Mouse (Mus musculus): Measurements from ENCODE around the gene Bcl2l12. TPM values are rescaled to one million over a fixed set of nuclear protein-coding genes. Genes with fewer than 3 reads are reported as not detected.
A peak's percentile ranks its signal among the peaks of the same experiment; 100 is the strongest.

The Bcl2l12 gene
- polyA plus RNA-seq, 1 experiment: 13.3 TPM

DNA sequence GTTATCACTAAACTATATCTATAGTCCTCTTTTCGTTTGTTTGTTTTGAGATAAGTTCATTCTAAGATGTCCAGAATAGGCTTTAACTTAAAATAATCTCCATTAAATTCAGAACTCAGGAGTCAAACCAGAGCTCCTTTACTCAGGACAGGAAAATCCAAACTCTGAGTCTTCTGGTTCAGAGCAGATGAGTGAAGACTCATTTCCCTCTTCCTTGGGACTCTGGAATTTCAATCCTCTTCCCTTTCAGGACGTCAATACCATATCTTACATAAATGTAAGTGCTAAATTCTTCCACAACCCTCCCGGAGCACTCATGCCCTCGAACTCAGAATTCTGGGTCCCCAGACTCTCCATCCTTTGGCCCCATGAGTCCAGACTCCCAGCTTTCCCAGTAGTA, 18.2 kb upstream of the Bcl2l12 start:
- Histone ChIP-seq H3K27me3 (ENCODE audit: control insufficient read depth, insufficient read depth, insufficient read length) (no peaks in the 10 kb centered on the region), H3K36me3 (ENCODE audit: control insufficient read depth, insufficient read depth) (peaks cover 10% of the 10 kb centered on the region), H3K79me2 (ENCODE audit: control insufficient read depth, insufficient read depth) (peaks cover 30% of the 10 kb centered on the region), H3K4me3 (peak overlapping the region; percentile 71), H3K4me2 (ENCODE audit: low read depth) (peak overlapping the region; percentile 100), H3ac (ENCODE audit: control insufficient read depth, insufficient read length) (no peak overlapping the region)
- TF ChIP-seq POLR2A (IDR thresholded peaks at IDR 0.05; ENCODE audit: insufficient read length, low read depth) (no peak), SRF (IDR thresholded peaks at IDR 0.05; ENCODE audit: control insufficient read depth, insufficient read length, low read depth) (no peak), MYOD1 (IDR thresholded peaks at IDR 0.05; ENCODE audit: control insufficient read depth in 1 of 3, insufficient read length in 2 of 3, low read depth in 2 of 3) (no peak), USF1 (IDR thresholded peaks at IDR 0.05; ENCODE audit: low read depth) (no peak), CEBPB (IDR thresholded peaks at IDR 0.05; ENCODE audit: insufficient read depth, poor library complexity, severe bottlenecking) (no peak), TCF12 (IDR thresholded peaks at IDR 0.05; ENCODE audit: insufficient read depth, poor library complexity, severe bottlenecking) (no peak), POLR2AphosphoS2 (IDR thresholded peaks at IDR 0.05; ENCODE audit: insufficient read length, low read depth) (no peak), E2F4 (IDR thresholded peaks at IDR 0.05; ENCODE audit: insufficient read depth) (no peak), REST (IDR thresholded peaks at IDR 0.05; ENCODE audit: insufficient read depth, insufficient read length) (no peak), TCF3 (IDR thresholded peaks at IDR 0.05; ENCODE audit: insufficient read length, low read depth) (no peak), MYOG (IDR thresholded peaks at IDR 0.05; ENCODE audit: control insufficient read depth in 1 of 3, insufficient read depth in 1 of 3, insufficient read length in 2 of 3, low read depth in 2 of 3) (no peak), MAX (IDR thresholded peaks at IDR 0.05; ENCODE audit: low read depth) (no peak)

DNA sequence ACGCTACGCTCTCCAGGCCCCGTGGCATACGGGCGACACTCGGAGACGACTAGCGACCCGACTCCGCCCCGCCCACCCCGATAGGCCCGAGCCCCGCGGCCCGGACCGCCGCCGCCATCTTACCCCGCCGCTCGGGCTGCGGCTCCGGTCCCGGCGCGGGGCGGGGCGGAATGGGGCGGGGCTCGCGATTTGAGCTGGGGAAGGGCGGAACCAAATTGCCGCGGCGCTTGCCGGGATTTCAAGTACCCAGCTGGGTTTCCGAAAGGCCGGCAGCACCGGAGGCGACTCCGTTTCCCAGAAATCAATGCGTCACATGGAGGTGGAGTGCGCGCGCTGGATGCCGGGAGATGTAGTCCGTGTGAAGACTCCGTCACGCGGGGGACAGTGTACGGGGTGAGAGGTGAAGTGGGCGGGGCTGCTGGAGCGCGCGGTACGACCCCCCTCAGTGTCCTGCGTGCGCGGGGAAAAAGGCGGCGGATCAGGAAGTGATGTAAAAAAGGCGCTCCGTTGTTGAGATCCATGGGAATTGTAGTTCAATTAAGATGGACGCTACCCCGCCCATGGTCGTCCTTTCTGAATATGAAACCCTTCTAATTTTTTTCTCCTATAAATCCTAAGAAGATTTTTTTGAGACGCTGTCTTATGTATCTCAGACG, 17.6 kb upstream of the Bcl2l12 start, which contains the start of gene Scaf1:
Scaf1 (minus strand) TSS at position 407 of the 656 bp plus-strand sequence.
- H3K79me2 ChIP-seq (ENCODE audit: control insufficient read depth, insufficient read depth): peaks cover 32% of the 10 kb centered on the region
- peak; percentile 81 for TF ChIP-seq POLR2AphosphoS2 (IDR thresholded peaks at IDR 0.05; ENCODE audit: insufficient read length, low read depth)
- no peak for TF ChIP-seq TCF12 (IDR thresholded peaks at IDR 0.05; ENCODE audit: insufficient read depth, poor library complexity, severe bottlenecking)
- TF ChIP-seq E2F4 (IDR thresholded peaks at IDR 0.05; ENCODE audit: insufficient read depth): peak; percentile 52
- no peak for TF ChIP-seq CEBPB (IDR thresholded peaks at IDR 0.05; ENCODE audit: insufficient read depth, poor library complexity, severe bottlenecking)
- TF ChIP-seq USF1 (IDR thresholded peaks at IDR 0.05; ENCODE audit: low read depth): peak; percentile 89
- TF ChIP-seq MAX (IDR thresholded peaks at IDR 0.05; ENCODE audit: low read depth): no peak
- TF ChIP-seq POLR2A (IDR thresholded peaks at IDR 0.05; ENCODE audit: insufficient read length, low read depth): no peak
- no peak for TF ChIP-seq MYOD1 (IDR thresholded peaks at IDR 0.05; ENCODE audit: control insufficient read depth in 1 of 3, insufficient read length in 2 of 3, low read depth in 2 of 3)
- TF ChIP-seq REST (IDR thresholded peaks at IDR 0.05; ENCODE audit: insufficient read depth, insufficient read length): no peak
- no peak for TF ChIP-seq MYOG (IDR thresholded peaks at IDR 0.05; ENCODE audit: control insufficient read depth in 1 of 3, insufficient read depth in 1 of 3, insufficient read length in 2 of 3, low read depth in 2 of 3)
- TF ChIP-seq SRF (IDR thresholded peaks at IDR 0.05; ENCODE audit: control insufficient read depth, insufficient read length, low read depth): peak; percentile 29
- no peak for TF ChIP-seq TCF3 (IDR thresholded peaks at IDR 0.05; ENCODE audit: insufficient read length, low read depth)
- H3ac ChIP-seq (ENCODE audit: control insufficient read depth, insufficient read length): peak within 1 kb of the TSS; percentile 93
- H3K4me2 ChIP-seq (ENCODE audit: low read depth): peak within 1 kb of the TSS; percentile 100
- H3K36me3 ChIP-seq (ENCODE audit: control insufficient read depth, insufficient read depth): peaks cover 12% of the 10 kb centered on the region
- no peaks in the 10 kb centered on the region for H3K27me3 ChIP-seq (ENCODE audit: control insufficient read depth, insufficient read depth, insufficient read length)
- peak within 1 kb of the TSS; percentile 71 for H3K4me3 ChIP-seq

DNA sequence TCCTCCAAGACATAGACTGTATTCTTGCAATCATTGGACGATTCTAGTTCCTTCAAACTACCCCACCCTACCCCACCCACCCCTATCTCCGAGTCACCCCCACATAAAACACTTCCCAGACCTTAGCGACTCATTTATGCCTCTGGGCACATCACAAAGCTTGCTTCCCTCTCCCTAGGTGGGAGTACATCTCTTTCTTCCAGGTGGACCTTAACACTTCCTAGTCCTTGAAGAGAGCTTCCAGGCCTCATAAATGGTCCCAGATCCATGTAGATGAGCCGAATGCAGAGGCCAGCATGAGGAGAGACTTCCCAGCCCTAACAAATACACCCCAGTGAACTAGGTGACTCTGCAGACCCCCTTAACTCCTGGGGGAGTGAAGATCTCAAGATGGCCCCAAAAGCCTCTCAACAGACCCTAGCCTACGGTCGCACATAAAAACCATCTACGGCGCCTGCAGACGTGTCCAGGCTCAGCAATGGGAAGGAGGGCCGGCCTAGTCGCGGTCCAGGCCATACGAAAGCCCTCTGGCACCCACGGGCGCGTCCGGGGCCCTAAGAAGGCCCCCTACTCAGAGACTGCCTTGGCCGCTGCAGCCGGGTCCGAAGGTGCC, 16.9 kb upstream of the Bcl2l12 start:
- Histone ChIP-seq H3K79me2 (ENCODE audit: control insufficient read depth, insufficient read depth) (peaks cover 34% of the 10 kb centered on the region), H3K4me2 (ENCODE audit: low read depth) (peak overlapping the region; percentile 90), H3K27me3 (ENCODE audit: control insufficient read depth, insufficient read depth, insufficient read length) (no peaks in the 10 kb centered on the region)

DNA sequence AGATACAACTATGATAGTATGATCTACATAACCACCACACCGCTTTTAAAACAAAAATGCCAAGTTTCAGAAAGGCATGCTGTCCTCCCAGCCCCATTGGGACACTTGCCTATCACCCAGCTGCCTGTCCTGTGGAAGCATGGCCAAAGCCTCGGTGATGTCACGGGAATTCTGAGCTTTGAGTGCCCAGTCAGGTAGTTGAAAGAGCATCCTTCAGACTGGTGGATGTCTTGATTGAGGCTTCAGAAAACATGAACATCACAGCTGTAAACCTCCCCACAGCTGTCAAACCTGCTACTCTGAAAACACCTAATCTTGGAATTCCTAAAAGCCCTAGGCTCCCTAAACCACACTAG, 15.6 kb upstream of the Bcl2l12 start:
- Histone ChIP-seq H3K36me3 (ENCODE audit: control insufficient read depth, insufficient read depth) (peaks cover 16% of the 10 kb centered on the region), H3K4me3 (no peak overlapping the region), H3K79me2 (ENCODE audit: control insufficient read depth, insufficient read depth) (peaks cover 44% of the 10 kb centered on the region), H3K27me3 (ENCODE audit: control insufficient read depth, insufficient read depth, insufficient read length) (no peaks in the 10 kb centered on the region), H3ac (ENCODE audit: control insufficient read depth, insufficient read length) (no peak overlapping the region), H3K4me2 (ENCODE audit: low read depth) (peak overlapping the region; percentile 90)
- TF ChIP-seq E2F4 (IDR thresholded peaks at IDR 0.05; ENCODE audit: insufficient read depth): no peak
- no peak for TF ChIP-seq REST (IDR thresholded peaks at IDR 0.05; ENCODE audit: insufficient read depth, insufficient read length)
- no peak for TF ChIP-seq SRF (IDR thresholded peaks at IDR 0.05; ENCODE audit: control insufficient read depth, insufficient read length, low read depth)
- TF ChIP-seq TCF12 (IDR thresholded peaks at IDR 0.05; ENCODE audit: insufficient read depth, poor library complexity, severe bottlenecking): no peak
- TF ChIP-seq TCF3 (IDR thresholded peaks at IDR 0.05; ENCODE audit: insufficient read length, low read depth): no peak
- TF ChIP-seq POLR2A (IDR thresholded peaks at IDR 0.05; ENCODE audit: insufficient read length, low read depth): no peak
- no peak for TF ChIP-seq CEBPB (IDR thresholded peaks at IDR 0.05; ENCODE audit: insufficient read depth, poor library complexity, severe bottlenecking)
- TF ChIP-seq POLR2AphosphoS2 (IDR thresholded peaks at IDR 0.05; ENCODE audit: insufficient read length, low read depth): no peak
- no peak for TF ChIP-seq MYOG (IDR thresholded peaks at IDR 0.05; ENCODE audit: control insufficient read depth in 1 of 3, insufficient read depth in 1 of 3, insufficient read length in 2 of 3, low read depth in 2 of 3)
- no peak for TF ChIP-seq USF1 (IDR thresholded peaks at IDR 0.05; ENCODE audit: low read depth)
- no peak for TF ChIP-seq MYOD1 (IDR thresholded peaks at IDR 0.05; ENCODE audit: control insufficient read depth in 1 of 3, insufficient read length in 2 of 3, low read depth in 2 of 3)
- no peak for TF ChIP-seq MAX (IDR thresholded peaks at IDR 0.05; ENCODE audit: low read depth)

More for the DNA sequence above, 16.9 kb upstream of the Bcl2l12 start:
- Histone ChIP-seq H3K36me3 (ENCODE audit: control insufficient read depth, insufficient read depth) (peaks cover 10% of the 10 kb centered on the region), H3ac (ENCODE audit: control insufficient read depth, insufficient read length) (peak overlapping the region; percentile 93), H3K4me3 (peak overlapping the region; percentile 71)
- TF ChIP-seq MAX (IDR thresholded peaks at IDR 0.05; ENCODE audit: low read depth) (no peak), MYOD1 (IDR thresholded peaks at IDR 0.05; ENCODE audit: control insufficient read depth in 1 of 3, insufficient read length in 2 of 3, low read depth in 2 of 3) (no peak), SRF (IDR thresholded peaks at IDR 0.05; ENCODE audit: control insufficient read depth, insufficient read length, low read depth) (no peak), CEBPB (IDR thresholded peaks at IDR 0.05; ENCODE audit: insufficient read depth, poor library complexity, severe bottlenecking) (no peak), TCF12 (IDR thresholded peaks at IDR 0.05; ENCODE audit: insufficient read depth, poor library complexity, severe bottlenecking) (no peak), POLR2AphosphoS2 (IDR thresholded peaks at IDR 0.05; ENCODE audit: insufficient read length, low read depth) (no peak), REST (IDR thresholded peaks at IDR 0.05; ENCODE audit: insufficient read depth, insufficient read length) (no peak), MYOG (IDR thresholded peaks at IDR 0.05; ENCODE audit: control insufficient read depth in 1 of 3, insufficient read depth in 1 of 3, insufficient read length in 2 of 3, low read depth in 2 of 3) (no peak), E2F4 (IDR thresholded peaks at IDR 0.05; ENCODE audit: insufficient read depth) (no peak), USF1 (IDR thresholded peaks at IDR 0.05; ENCODE audit: low read depth) (no peak), TCF3 (IDR thresholded peaks at IDR 0.05; ENCODE audit: insufficient read length, low read depth) (no peak), POLR2A (IDR thresholded peaks at IDR 0.05; ENCODE audit: insufficient read length, low read depth) (no peak)
